Mouse (Mus musculus) hindbrain, embryonic 14.5 days (tissue): Measurements from ENCODE around the gene Git1. TPM values are rescaled to one million over a fixed set of nuclear protein-coding genes. Genes with fewer than 3 reads are reported as not detected.

ENCODE experiments used
- ATAC-seq: fragments of 200-750 bp; cut with Nextera tagmentation; 2 replicates; pipeline ENCODE4 v1.8.0; 2017; ENCODE audit warnings: moderate number of reproducible peaks, mild to moderate bottlenecking, moderate TSS enrichment, moderate library complexity; ENCODE audit not compliant: low FRiP score
- DNase-seq: peaks from one replicate; pipeline ENCODE4 v3.0.0-alpha.2; 2015; ENCODE audit warnings: low spot score
- H3K27ac ChIP-seq: fragments of 300-500 bp; sonication (generic); 2 replicates; pipeline ENCODE4 v1.5.1; 2014; ENCODE audit warnings: mild to moderate bottlenecking, moderate library complexity
- H3K27me3 ChIP-seq: fragments of 300-500 bp; sonication (generic); 2 replicates; pipeline ENCODE4 v1.6.1; 2014; ENCODE audit warnings: mild to moderate bottlenecking, low read length, mixed read lengths; ENCODE audit not compliant: control insufficient read depth, insufficient read depth
- H3K36me3 ChIP-seq: fragments of 300-500 bp; sonication (generic); replicated peaks from 2 replicates; pipeline ENCODE4 v1.6.1; 2014; ENCODE audit not compliant: control insufficient read depth, insufficient read depth
- H3K4me1 ChIP-seq: fragments of 300-500 bp; sonication (generic); replicated peaks from 2 replicates; pipeline ENCODE4 v1.6.1; 2014; ENCODE audit warnings: antibody characterized with exemption, low read length, mixed read lengths; ENCODE audit not compliant: control insufficient read depth, insufficient read depth
- H3K4me2 ChIP-seq: fragments of 300-500 bp; sonication (generic); replicated peaks from 2 replicates; pipeline ENCODE4 v1.6.1; 2014; ENCODE audit warnings: mild to moderate bottlenecking, moderate library complexity
- H3K4me3 ChIP-seq: fragments of 300-500 bp; sonication (generic); replicated peaks from 2 replicates; pipeline ENCODE4 v1.5.1; 2014; ENCODE audit warnings: mild to moderate bottlenecking, low read length
- H3K9ac ChIP-seq: fragments of 300-500 bp; sonication (generic); 2 replicates; pipeline ENCODE4 v1.6.1; 2014
- H3K9me3 ChIP-seq: fragments of 300-500 bp; sonication (generic); 2 replicates; pipeline ENCODE4 v1.6.1; 2016; ENCODE audit warnings: low read length; ENCODE audit not compliant: control insufficient read depth
- WGBS: fragments of 180-500 bp; shearing (Covaris S2); extraction: QIAGEN DNeasy Blood & Tissue Kit; methylation state at CpG from one replicate; pipeline ENCODE4 v1.1.7; 2014; 5-methylcytosine and 5-hydroxymethylcytosine counted together
- polyA plus RNA-seq: library from polyadenylated mRNA; unstranded; fragments of >200 nt; fragmentation: Nextera tagmentation; extraction: Ambion mirVana; gene quantifications from 2 replicates; pipeline ENCODE4 v1.2.1, GENCODE M21; 2014

Gene Git1
- polyA plus RNA-seq, 1 experiment from 2014 or later: 23.2 TPM

DNA sequence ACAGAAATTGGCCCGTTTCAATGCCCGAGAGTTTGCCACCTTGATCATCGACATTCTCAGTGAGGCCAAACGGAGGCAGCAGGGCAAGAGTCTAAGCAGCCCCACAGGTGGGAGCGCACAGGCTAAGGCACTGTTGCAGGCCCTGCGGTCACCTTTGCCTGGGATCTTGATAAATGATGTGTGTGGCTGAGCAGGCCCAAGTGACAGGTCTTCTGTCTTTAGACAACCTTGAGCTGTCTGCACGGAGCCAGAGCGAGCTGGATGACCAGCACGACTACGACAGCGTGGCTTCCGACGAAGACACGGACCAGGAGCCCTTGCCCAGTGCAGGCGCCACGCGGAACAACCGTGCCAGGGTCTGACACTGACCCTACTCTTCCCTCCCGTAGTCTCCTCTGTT lies 11.0 kb downstream of the Git1 start:
- DNase-seq (no peak), ATAC-seq (no peak)
- Histone ChIP-seq H3K27me3 (no peaks in the 10 kb centered on the region), H3K4me2 (no peak overlapping the region), H3K9ac (no peak overlapping the region), H3K36me3 (peaks cover 79% of the 10 kb centered on the region), H3K27ac (no peak overlapping the region), H3K4me3 (no peak overlapping the region), H3K4me1 (peaks cover 12% of the 10 kb centered on the region; the same call in 1 of the 2 replicates), H3K9me3 (no peaks in the 10 kb centered on the region)
- WGBS: 93% methylated on average over 19 of the region's 19 CpGs

DNA sequence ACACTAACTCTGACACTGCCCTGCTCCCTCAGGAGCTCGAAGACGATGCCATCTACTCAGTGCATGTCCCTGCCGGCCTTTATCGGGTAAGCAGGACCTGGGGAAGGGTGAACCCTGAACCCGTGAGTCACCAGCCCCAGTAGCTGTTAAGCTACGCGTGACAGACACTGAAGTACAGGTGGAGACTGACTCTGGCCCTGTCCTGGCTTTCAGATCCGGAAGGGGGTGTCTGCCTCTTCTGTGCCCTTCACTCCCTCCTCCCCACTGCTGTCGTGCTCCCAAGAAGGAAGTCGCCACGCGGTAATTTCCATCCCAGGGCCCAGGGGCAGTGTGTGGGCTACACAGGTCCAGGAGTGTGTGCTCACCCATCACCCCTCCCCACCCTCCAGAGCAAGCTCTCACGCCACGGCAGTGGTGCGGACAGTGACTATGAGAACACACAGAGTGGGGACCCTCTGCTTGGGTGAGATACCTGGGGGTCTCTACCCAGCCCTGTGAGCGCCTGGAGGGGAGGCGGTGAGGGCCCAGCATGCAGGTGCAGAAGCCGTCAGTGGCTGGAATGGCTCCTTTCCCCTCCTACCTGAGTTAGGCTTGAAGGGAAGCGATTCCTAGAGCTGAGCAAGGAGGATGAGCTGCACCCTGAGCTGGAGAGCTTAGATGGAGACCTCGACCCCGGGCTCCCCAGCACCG lies 12.1 kb downstream of the Git1 start:
- DNase-seq: no peak
- Histone ChIP-seq H3K4me1 (peaks cover 12% of the 10 kb centered on the region; the same call in 1 of the 2 replicates), H3K4me2 (no peak overlapping the region), H3K36me3 (peaks cover 68% of the 10 kb centered on the region), H3K9me3 (no peaks in the 10 kb centered on the region), H3K27me3 (no peaks in the 10 kb centered on the region), H3K27ac (no peak overlapping the region), H3K9ac (no peak overlapping the region), H3K4me3 (no peak overlapping the region)
- 91% methylated on average over 22 of the region's 22 CpGs for WGBS
- ATAC-seq: no peak

DNA sequence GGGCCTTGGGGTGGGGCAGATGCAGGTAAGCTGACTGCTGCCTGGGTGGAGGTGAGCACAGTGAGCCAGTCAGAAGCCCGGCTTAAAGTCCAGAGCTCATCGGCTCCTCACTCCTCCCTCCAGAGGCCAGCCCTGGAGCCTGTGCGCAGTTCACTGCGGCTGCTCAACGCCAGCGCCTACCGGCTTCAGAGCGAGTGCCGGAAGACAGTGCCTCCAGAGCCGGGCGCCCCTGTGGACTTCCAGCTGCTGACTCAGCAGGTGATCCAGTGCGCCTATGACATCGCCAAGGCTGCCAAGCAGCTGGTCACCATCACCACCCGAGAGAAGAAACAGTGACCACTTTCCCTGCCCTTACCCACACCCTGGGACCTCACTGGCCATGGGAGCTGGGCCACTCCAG lies 12.9 kb downstream of the Git1 start:
- ATAC-seq (no peak), DNase-seq (no peak)
- Histone ChIP-seq H3K9me3 (no peaks in the 10 kb centered on the region), H3K4me3 (no peak overlapping the region), H3K9ac (no peak overlapping the region), H3K27me3 (no peaks in the 10 kb centered on the region), H3K4me2 (no peak overlapping the region), H3K4me1 (0 out of 2 replicates have a peak, but pooled peaks cover 4% of the 10 kb centered on the region), H3K36me3 (peaks cover 60% of the 10 kb centered on the region), H3K27ac (no peak overlapping the region)
- WGBS: 87% methylated on average over 14 of the region's 14 CpGs

DNA sequence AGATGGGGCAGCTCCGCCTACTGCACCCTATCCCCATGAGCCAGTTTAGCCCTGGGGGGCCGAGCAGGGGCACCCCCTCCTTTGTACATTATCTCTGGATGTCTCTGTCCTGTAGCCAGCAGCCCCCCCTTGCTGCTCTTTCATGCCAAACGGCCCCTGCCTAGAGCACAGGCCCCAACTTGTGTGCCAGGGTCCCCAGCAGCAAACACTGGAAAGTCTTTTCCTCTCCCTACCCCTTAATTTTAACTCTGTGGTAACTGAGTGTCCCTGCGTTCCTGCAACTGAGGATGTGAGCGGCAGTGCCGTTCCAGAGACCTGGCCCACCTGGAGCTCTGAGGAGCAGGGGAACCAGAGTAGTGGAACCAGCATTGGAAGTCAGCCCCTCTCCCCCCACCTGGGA lies 13.6 kb downstream of the Git1 start:
- DNase-seq (no peak), ATAC-seq (no peak)
- Histone ChIP-seq H3K4me3 (no peak overlapping the region), H3K4me1 (0 out of 2 replicates have a peak, but pooled peaks cover 4% of the 10 kb centered on the region), H3K36me3 (peaks cover 53% of the 10 kb centered on the region), H3K9ac (no peak overlapping the region), H3K27ac (no peak overlapping the region), H3K4me2 (no peak overlapping the region), H3K9me3 (no peaks in the 10 kb centered on the region), H3K27me3 (no peaks in the 10 kb centered on the region)
- 88% methylated on average over 6 of the region's 6 CpGs for WGBS

DNA sequence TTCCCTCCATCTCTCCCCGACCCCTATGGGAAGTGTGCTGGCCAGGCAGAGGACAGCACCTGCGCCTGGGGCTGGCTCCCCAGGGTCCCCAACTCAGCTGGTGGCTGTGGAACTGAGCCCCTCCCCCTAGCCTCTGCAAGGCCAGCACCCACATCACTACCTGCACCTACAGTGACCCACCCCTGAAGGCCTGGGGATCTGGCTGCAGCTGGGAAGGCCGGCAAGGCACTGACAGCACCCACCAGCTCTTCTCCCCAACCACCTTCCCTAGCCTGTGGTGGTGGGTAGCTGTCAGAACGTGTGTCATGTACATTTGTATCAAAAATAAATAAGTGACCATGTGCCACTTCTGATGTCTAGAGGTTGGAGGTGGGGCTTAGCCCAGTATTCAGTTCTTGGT lies 14.1 kb downstream of the Git1 start:
- H3K27me3 ChIP-seq: no peaks in the 10 kb centered on the region
- DNase-seq (no peak), ATAC-seq (no peak)
- H3K4me2 ChIP-seq: no peak overlapping the region
- H3K4me3 ChIP-seq: no peak overlapping the region
- WGBS: 66% methylated on average over 4 of the region's 4 CpGs
- peaks cover 52% of the 10 kb centered on the region for H3K36me3 ChIP-seq
- peaks cover 8% of the 10 kb centered on the region for H3K4me1 ChIP-seq
- H3K9me3 ChIP-seq: no peaks in the 10 kb centered on the region
- H3K9ac ChIP-seq: no peak overlapping the region
- no peak overlapping the region for H3K27ac ChIP-seq

DNA sequence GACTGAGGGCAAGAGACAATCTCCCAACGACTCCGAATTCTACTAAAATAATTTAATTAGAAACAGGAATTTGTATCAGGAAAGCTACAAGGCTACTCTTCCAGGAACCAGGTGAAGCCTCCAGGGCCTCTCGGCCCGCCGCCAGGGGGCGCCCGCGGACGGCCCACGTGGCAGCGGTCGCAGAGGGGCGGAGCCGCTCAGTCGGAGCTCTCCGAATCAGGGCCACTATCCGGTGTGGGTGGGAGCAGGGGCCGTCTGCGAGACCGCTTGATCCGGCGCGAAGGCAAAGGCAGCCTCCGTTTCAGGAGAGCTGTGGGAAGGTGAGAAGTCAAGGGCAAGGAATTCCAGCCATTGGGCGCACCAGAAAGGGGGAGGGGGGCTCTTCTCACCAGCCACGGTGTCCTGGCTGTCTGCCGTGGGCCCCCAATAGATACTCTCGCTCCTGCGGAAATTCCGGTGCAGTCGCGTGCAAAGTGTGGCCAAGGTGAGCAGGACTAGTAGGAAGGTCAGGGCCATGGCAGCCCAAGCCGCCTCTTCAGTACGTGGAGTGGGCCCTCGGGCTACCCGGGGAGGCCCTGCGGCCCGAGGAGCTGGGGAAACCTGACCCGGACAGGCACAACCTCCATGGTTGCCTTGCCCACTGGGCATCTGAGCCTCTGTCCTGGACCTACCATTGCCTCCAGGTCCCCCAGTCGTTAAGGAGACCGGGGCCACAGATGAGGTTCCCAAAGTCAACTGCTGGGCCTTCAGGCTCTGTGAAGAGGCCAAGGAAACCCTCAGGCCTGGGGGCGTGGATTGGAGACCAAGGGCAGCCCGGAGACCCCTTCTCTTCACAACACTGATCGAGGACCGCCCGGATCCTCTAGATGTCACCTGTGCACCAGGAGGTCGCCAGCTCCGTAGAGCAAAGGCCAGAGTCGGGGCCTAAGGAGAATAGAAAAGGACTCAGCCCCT lies 15.0 kb downstream of the Git1 start:
- 0 out of 2 replicates have a peak, but pooled peaks have one; percentile 35 for ATAC-seq
- H3K9me3 ChIP-seq: no peaks in the 10 kb centered on the region
- H3K4me3 ChIP-seq: peak overlapping the region; percentile 27
- H3K4me2 ChIP-seq: peak overlapping the region; percentile 58
- peak; percentile 83 for DNase-seq
- peaks cover 43% of the 10 kb centered on the region for H3K36me3 ChIP-seq
- peaks cover 10% of the 10 kb centered on the region for H3K4me1 ChIP-seq
- H3K27ac ChIP-seq: no peak overlapping the region
- 20% methylated on average over 49 of the region's 49 CpGs for WGBS
- H3K27me3 ChIP-seq: no peaks in the 10 kb centered on the region
- H3K9ac ChIP-seq: peak overlapping the region; percentile 51

GRCm38 (mm10) chr11:77511336-77511735 lies 18.0 kb downstream of the Git1 start:
- WGBS: 82% methylated on average over 5 of the region's 5 CpGs
- no peak for ATAC-seq

GRCm38 (mm10) chr11:77512891-77513810 lies 19.8 kb downstream of the Git1 start:
- H3K4me2 ChIP-seq: peak overlapping the region; percentile 97
- under 1% methylated on average over 80 of the region's 84 CpGs for whole genome bisulfite sequencing
- peak; percentile 72 for ATAC-seq
- H3K9ac ChIP-seq: peak overlapping the region; percentile 66
- peaks cover 30% of the 10 kb centered on the region for H3K4me1 ChIP-seq
- H3K27ac ChIP-seq: no peak overlapping the region; the same call in 1 of the 2 replicates
- H3K9me3 ChIP-seq: no peaks in the 10 kb centered on the region
- peaks cover 24% of the 10 kb centered on the region for H3K27me3 ChIP-seq
- H3K4me3 ChIP-seq: peak overlapping the region; percentile 62
- DNase-seq: peak; percentile 83
- no peaks in the 10 kb centered on the region for H3K36me3 ChIP-seq

More at GRCm38 (mm10) chr11:77511336-77511735, 18.0 kb downstream of the Git1 start:
- H3K4me3 ChIP-seq: no peak overlapping the region
- H3K9ac ChIP-seq: no peak overlapping the region
- peaks cover 13% of the 10 kb centered on the region for H3K36me3 ChIP-seq
- no peak overlapping the region for H3K27ac ChIP-seq
- peaks cover 31% of the 10 kb centered on the region for H3K4me1 ChIP-seq
- peaks cover 24% of the 10 kb centered on the region for H3K27me3 ChIP-seq
- H3K9me3 ChIP-seq: no peaks in the 10 kb centered on the region
- DNase-seq: no peak
- no peak overlapping the region for H3K4me2 ChIP-seq
